Mouse (Mus musculus) ES-E14 (cell line): ENCODE measurements around the gene Gm11639.

Experiments
- CHD2 ChIP-seq: IDR thresholded peaks from 2 replicates; pipeline ENCODE4 v1.6.1; 2014; ENCODE audit warnings: mild to moderate bottlenecking, low read depth, low read length, inconsistent platforms
- ZC3H11A ChIP-seq: IDR thresholded peaks from 2 replicates; pipeline ENCODE4 v1.6.1; 2012; ENCODE audit warnings: low read depth, mild to moderate bottlenecking, inconsistent platforms, low read length, borderline replicate concordance

- TF ChIP-seq ZC3H11A (peak; percentile 84), CHD2 (no peak)
These were observed 82.6 kb downstream of the Gm11639 start for GRCm38 (mm10) chr11:104768072-104768471.
